Mouse (Mus musculus) brain, embryonic 14.5 days (tissue): ENCODE data around the gene Lrrc8c.

ENCODE experiments used
- CTCF ChIP-seq: fragments of 200-500 bp; IDR thresholded peaks from 2 replicates; pipeline ENCODE4 v1.5.1; 2012; ENCODE audit warnings: inconsistent platforms, mild to moderate bottlenecking, moderate library complexity, borderline replicate concordance; ENCODE audit not compliant: insufficient read depth, insufficient read length; ENCODE audit errors: extremely low read depth
- POLR2A ChIP-seq: fragments of 200-500 bp; IDR thresholded peaks from 2 replicates; pipeline ENCODE4 v1.6.1; 2012; ENCODE audit warnings: mild to moderate bottlenecking, inconsistent platforms, borderline replicate concordance; ENCODE audit not compliant: poor library complexity, insufficient read depth, insufficient read length, severe bottlenecking; ENCODE audit errors: extremely low read depth

DNA sequence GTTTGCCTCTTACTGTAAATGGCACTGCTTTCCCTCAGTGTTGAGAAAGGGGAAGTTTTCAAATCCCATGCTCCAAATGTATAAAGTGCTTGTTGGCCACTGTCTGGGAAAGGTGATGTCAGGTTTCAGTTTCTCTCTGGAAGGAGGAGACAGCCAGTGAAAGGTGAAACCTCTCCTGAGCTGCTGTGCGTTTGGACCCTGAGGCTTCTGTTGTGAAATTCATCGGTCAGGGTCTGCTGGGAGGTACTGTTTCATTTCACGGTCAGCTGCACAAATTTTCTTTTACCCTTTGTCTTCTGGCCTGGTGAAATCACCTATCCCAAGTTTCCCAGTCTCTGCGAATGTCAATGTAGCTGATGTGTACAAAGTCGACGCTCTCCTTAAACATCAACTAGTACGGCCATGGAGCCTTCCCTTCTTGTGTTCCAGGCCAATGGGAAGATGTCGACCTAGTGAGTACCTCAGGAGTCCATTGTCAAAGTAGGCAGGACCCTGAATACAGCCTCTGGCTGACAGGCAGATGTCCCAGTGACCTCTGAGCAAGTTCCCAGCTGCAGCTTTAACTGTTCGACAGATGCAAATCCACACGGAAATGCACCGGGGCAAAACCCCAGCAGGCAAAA, 18.0 kb downstream of the Lrrc8c start:
- TF ChIP-seq CTCF (no peak), POLR2A (no peak)
